ENCODE assay signal across 19 mouse cellular contexts in the genomic region with DNA sequence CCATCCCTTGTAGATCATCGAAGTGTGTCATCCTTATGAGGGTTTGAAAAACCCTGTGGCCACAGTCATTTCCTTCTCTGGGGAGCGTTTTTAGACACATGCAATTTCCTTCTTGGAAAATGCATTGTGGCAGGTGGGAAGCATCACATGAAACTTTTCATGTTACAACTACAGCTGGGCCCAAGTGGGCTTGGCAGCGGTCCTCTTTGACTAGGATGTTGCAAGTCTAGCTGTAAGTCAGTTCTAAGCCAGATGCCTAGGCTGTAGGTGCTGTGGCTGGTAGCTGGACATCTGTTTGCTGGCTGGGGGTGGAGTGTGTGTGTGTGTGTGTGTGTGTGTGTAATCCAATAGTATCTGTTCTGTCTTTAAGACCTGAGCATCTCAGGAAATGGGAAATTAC. TPM values are rescaled to one million over a fixed set of nuclear protein-coding genes. Genes with fewer than 3 reads are reported as not detected.
A peak's percentile ranks its signal among the peaks of the same experiment; 100 is the strongest.
DNase-seq lines count a peak whose midpoint lies in the region; ATAC-seq lines count a peak whose summit lies in the region.
"Had no signal": no experiment of that assay in that cellular context is flagged by ENCODE, and none has a peak within 500 bp of the region (broad histone marks: within the 10 kb centered on the region; RNA-seq: fewer than 3 reads in every experiment).

No protein-coding gene starts in this region.

- H3K27ac ChIP-seq in embryonic facial prominence, embryonic 14.5 days (replicated peaks; ENCODE audit: low read depth, low read length) = no peak overlapping the region
- H3K27ac ChIP-seq in embryonic facial prominence, embryonic 10.5 days (replicated peaks) = no peak overlapping the region
- peak overlapping the region; percentile 62; the same call in 1 of the 2 replicates for H3K27ac ChIP-seq in hindbrain, embryonic 14.5 days
- H3K27ac ChIP-seq in hindbrain, embryonic 16.5 days (ENCODE audit: low read depth, low read length) = no peak overlapping the region
- H3K27ac ChIP-seq: hindbrain, embryonic 10.5 days; kidney, postnatal 0 days; macrophage; midbrain, embryonic 12.5 days had no signal

- no peak for ATAC-seq in embryonic facial prominence, embryonic 14.5 days (ENCODE audit: low read depth)
- ATAC-seq in hindbrain, embryonic 14.5 days (ENCODE audit: low FRiP score) = no peak
- no peak for ATAC-seq in hindbrain, embryonic 16.5 days
- ATAC-seq: intestine, embryonic 16.5 days had no signal

- peaks cover 41% of the 10 kb centered on the region for H3K4me1 ChIP-seq in embryonic facial prominence, embryonic 14.5 days (ENCODE audit: control insufficient read depth, insufficient read depth, low read length)
- peaks cover 65% of the 10 kb centered on the region for H3K4me1 ChIP-seq in embryonic facial prominence, embryonic 10.5 days
- H3K4me1 ChIP-seq in hindbrain, embryonic 14.5 days (replicated peaks; ENCODE audit: control insufficient read depth, insufficient read depth, low read length) = peaks cover 41% of the 10 kb centered on the region
- H3K4me1 ChIP-seq in hindbrain, embryonic 16.5 days (ENCODE audit: control insufficient read depth, insufficient read depth, low read depth, low read length) = peaks cover 9% of the 10 kb centered on the region

- WGBS in embryonic facial prominence, embryonic 14.5 days = 79% methylated on average over 3 of the region's 3 CpGs
- WGBS in embryonic facial prominence, embryonic 10.5 days = 93% methylated on average over 3 of the region's 3 CpGs
- WGBS in hindbrain, embryonic 14.5 days = 87% methylated on average over 3 of the region's 3 CpGs
- WGBS in hindbrain, embryonic 16.5 days = 77% methylated on average over 3 of the region's 3 CpGs

- no peak overlapping the region for H3K9ac ChIP-seq in embryonic facial prominence, embryonic 14.5 days (ENCODE audit: low read depth, low read length)
- no peak overlapping the region for H3K9ac ChIP-seq in hindbrain, embryonic 14.5 days
- H3K9ac ChIP-seq in hindbrain, embryonic 16.5 days (ENCODE audit: low read depth, low read length) = no peak overlapping the region
- H3K9ac ChIP-seq: midbrain, embryonic 12.5 days had no signal

- no peaks in the 10 kb centered on the region for H3K36me3 ChIP-seq in embryonic facial prominence, embryonic 14.5 days (ENCODE audit: control insufficient read depth, insufficient read depth, low read length)
- H3K36me3 ChIP-seq in embryonic facial prominence, embryonic 10.5 days (replicated peaks) = peaks cover 8% of the 10 kb centered on the region; the same call in 1 of the 2 replicates
- H3K36me3 ChIP-seq in hindbrain, embryonic 14.5 days (replicated peaks; ENCODE audit: control insufficient read depth, insufficient read depth) = no peaks in the 10 kb centered on the region
- H3K36me3 ChIP-seq in hindbrain, embryonic 16.5 days (ENCODE audit: control insufficient read depth, insufficient read depth, low read length) = no peaks in the 10 kb centered on the region
- H3K36me3 ChIP-seq: hindbrain, embryonic 10.5 days; midbrain, embryonic 12.5 days had no signal

- H3K4me2 ChIP-seq in embryonic facial prominence, embryonic 14.5 days (ENCODE audit: low read depth, low read length) = no peak overlapping the region
- no peak overlapping the region for H3K4me2 ChIP-seq in hindbrain, embryonic 14.5 days (replicated peaks)
- no peak overlapping the region for H3K4me2 ChIP-seq in hindbrain, embryonic 16.5 days (ENCODE audit: low read length)
- H3K4me2 ChIP-seq: midbrain, embryonic 12.5 days had no signal

- no peaks in the 10 kb centered on the region for H3K27me3 ChIP-seq in embryonic facial prominence, embryonic 14.5 days (replicated peaks; ENCODE audit: control insufficient read depth, insufficient read depth, low read length)
- H3K27me3 ChIP-seq in embryonic facial prominence, embryonic 10.5 days (replicated peaks; ENCODE audit: low read depth, poor library complexity, severe bottlenecking) = no peaks in the 10 kb centered on the region
- H3K27me3 ChIP-seq in hindbrain, embryonic 14.5 days (ENCODE audit: control insufficient read depth, insufficient read depth, low read length) = no peaks in the 10 kb centered on the region
- no peaks in the 10 kb centered on the region for H3K27me3 ChIP-seq in hindbrain, embryonic 16.5 days (replicated peaks; ENCODE audit: control insufficient read depth, insufficient read depth, low read length)
- H3K27me3 ChIP-seq: midbrain, embryonic 12.5 days had no signal

- peak; percentile 53 for DNase-seq in embryonic facial prominence, embryonic 14.5 days (ENCODE audit: low spot score)
- DNase-seq in embryonic facial prominence, embryonic 10.5 days (ENCODE audit: low spot score) = no peak
- no peak for DNase-seq in hindbrain, embryonic 14.5 days (ENCODE audit: low spot score)
- DNase-seq in brain, adult 2 months (ENCODE audit: low read depth, low spot score) = peak; percentile 63
- DNase-seq in lung, postnatal 14 days = peak; percentile 41
- DNase-seq in urinary bladder, postnatal 14 days (ENCODE audit: low spot score) = no peak
- DNase-seq in liver = no peak
- DNase-seq: adrenal gland, postnatal 14 days; cerebellum, adult 9-11 months; embryo, embryonic 11 days; gastrocnemius, postnatal 36 days; thymus, adult 18-20 months had no signal

- H3K9me3 ChIP-seq in embryonic facial prominence, embryonic 14.5 days (ENCODE audit: control insufficient read depth, low read length) = no peaks in the 10 kb centered on the region
- H3K9me3 ChIP-seq in embryonic facial prominence, embryonic 10.5 days = no peaks in the 10 kb centered on the region
- no peaks in the 10 kb centered on the region for H3K9me3 ChIP-seq in hindbrain, embryonic 14.5 days (ENCODE audit: control insufficient read depth, low read length)
- H3K9me3 ChIP-seq in hindbrain, embryonic 16.5 days (ENCODE audit: control insufficient read depth, low read length) = no peaks in the 10 kb centered on the region
- H3K9me3 ChIP-seq: hindbrain, embryonic 10.5 days; midbrain, embryonic 12.5 days had no signal

- H3K4me3 ChIP-seq in embryonic facial prominence, embryonic 14.5 days (ENCODE audit: low read depth, low read length) = no peak overlapping the region
- H3K4me3 ChIP-seq in embryonic facial prominence, embryonic 10.5 days = no peak overlapping the region
- no peak overlapping the region for H3K4me3 ChIP-seq in hindbrain, embryonic 14.5 days (replicated peaks; ENCODE audit: low read length)
- H3K4me3 ChIP-seq in hindbrain, embryonic 16.5 days (ENCODE audit: low read length) = no peak overlapping the region
- H3K4me3 ChIP-seq: hindbrain, embryonic 10.5 days; midbrain, embryonic 12.5 days; myocyte had no signal

RNA-seq across cellular contexts. Expression of a gene that starts 26.4 kb away (rescaled TPM):
- 52.5 and 63.5 TPM in 2 replicates for polyA plus RNA-seq in embryonic facial prominence, embryonic 14.5 days (2014; fragmentation: Nextera tagmentation; extraction: Ambion mirVana)
- polyA plus RNA-seq in embryonic facial prominence, embryonic 10.5 days (2016; fragmentation: Nextera tagmentation; extraction: Ambion mirVana) = 91.9 and 92.9 TPM in 2 replicates
- polyA plus RNA-seq in hindbrain, embryonic 14.5 days (2014; fragmentation: Nextera tagmentation; extraction: Ambion mirVana) = 138 and 149 TPM in 2 replicates
- 112 and 122 TPM in 2 replicates for polyA plus RNA-seq in hindbrain, embryonic 16.5 days (2015; fragmentation: Nextera tagmentation; extraction: Ambion mirVana)
- polyA plus RNA-seq: macrophage, myocyte had no signal

Comparison
In these comparisons a context has a peak if more than half of its experiments do, and no peak if none do; other contexts are left out.
1. DNase-seq: peak in embryonic facial prominence, embryonic 14.5 days (single experiment), brain, adult 2 months (single experiment) and lung, postnatal 14 days (single experiment); none in embryonic facial prominence, embryonic 10.5 days (single experiment), hindbrain, embryonic 14.5 days (single experiment), urinary bladder, postnatal 14 days (single experiment) and liver (single experiment).